Mouse (Mus musculus) cerebellum, adult 9-11 months (tissue): Measurements from ENCODE around the gene Nmral1.
"Not testable (repeated sequence)": the region's sequence is repeated elsewhere in the genome, so short reads cannot be mapped to it uniquely, and the experiment has no call there.

Source experiments
- DNase-seq: peaks from one replicate; pipeline ENCODE4 v3.0.0; 2022

The Nmral1 gene

GRCm38 (mm10) chr16:4713861-4714710 is 5.1 kb downstream of the Nmral1 start:
- peak; percentile 84 for DNase-seq

DNA sequence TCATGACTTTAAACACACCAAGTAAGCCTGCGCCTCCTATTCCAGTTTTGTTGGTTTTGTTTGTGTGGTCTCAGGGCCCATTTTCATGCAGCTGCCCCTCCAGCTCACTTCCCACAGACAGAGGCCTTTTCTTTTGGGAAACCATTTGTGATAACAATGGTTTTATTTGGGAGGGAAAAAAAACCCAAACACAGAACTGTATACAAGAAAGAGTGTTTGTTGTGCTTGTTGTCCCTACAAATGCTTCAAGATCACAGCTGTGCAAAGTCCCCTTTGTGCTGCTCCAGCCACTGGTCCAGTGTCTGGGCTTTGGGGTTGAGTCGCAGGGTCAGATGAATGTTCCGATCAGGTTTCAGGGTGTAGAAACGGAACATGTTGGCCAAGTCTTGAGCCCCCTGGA is 8.0 kb downstream of the Nmral1 start:
- no peak for DNase-seq

GRCm38 (mm10) chr16:4705541-4705940 is 13.6 kb downstream of the Nmral1 start:
- no peak for DNase-seq

- DNase-seq = no peak
Observed at GRCm38 (mm10) chr16:4702646-4703045, 16.5 kb downstream of the Nmral1 start.

DNA sequence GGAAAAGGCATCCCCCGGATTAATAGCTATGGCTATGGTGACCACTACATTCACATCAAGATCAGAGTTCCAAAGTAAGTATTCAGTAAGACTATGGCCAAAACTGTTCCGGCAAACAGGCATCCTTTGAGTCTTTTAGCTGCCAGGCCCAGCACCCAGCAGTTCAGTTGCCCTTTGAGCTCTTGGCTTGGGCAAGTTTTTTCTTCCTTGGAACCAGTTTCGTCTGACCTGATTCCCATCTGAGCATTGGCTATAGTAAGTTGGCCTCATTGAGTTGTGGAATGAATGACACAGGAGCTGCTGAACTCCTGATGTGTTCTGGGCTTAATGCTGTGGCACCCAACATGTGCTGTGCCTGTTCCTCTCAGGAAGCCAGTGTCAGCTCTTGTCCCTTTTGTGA is 17.9 kb downstream of the Nmral1 start:
- DNase-seq = no peak

GRCm38 (mm10) chr16:4689371-4689770 is 29.8 kb downstream of the Nmral1 start:
- DNase-seq = not testable (repeated sequence)

- DNase-seq = no peak
Observed at GRCm38 (mm10) chr16:4684457-4684791, 34.7 kb downstream of the Nmral1 start.

DNA sequence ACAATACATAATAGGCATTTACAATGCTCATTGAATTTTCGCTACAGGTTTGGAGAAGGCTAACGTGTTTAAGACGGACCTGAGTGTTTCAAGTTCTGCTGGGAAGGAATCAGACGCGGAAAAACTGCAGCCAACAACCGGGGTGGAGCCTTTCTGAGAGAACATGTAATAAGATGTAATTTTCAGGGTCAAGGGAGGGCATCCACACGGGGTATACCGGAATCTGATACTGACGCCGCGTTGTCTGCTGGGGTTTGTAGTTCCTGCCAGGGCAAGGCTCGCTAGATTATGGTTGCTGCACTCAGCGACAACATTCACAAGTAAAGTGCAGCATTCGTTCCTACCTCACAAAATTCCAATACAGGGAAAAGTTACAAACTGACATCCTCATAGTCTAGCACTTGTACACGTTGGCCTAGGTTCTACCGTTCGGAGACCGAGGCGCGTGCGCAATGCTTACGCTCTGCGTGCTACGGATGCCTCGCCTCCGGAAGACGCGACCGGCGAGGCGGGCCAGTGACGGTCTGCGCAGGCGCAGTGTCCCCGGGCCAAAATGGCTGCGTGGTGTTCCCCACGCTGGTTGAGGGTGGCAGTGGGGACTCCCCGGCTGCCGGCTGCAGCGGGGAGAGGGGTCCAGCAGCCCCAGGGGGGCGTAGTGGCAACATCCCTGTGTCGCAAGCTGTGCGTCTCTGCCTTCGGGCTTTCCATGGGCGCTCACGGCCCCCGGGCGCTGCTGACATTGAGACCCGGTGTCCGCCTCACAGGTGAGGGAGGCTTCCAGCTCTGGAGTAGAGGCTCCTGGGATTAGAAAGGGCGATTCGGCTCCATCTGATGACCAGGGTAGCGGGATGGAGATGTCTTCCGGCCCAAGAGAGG is 35.3 kb downstream of the Nmral1 start:
- DNase-seq = peak; percentile 96

DNA sequence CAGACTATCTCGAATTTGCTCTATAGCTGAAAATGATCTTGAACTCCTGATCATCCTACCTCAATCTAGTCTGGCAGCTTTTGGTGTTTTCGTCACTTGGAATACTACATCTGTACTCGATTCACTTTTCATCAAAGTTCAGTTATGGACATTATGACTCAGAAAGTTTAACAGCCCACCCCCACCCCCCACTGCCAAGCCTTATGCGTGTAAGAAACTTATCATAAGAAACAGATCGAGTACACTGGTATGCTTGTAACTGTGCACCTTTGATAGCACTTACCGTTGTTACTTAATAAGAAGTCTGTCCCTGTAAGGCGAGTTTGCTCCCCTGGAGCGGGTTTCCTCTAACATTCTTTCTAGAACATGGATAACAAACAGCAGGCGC is 36.0 kb downstream of the Nmral1 start:
- DNase-seq = no peak

DNA sequence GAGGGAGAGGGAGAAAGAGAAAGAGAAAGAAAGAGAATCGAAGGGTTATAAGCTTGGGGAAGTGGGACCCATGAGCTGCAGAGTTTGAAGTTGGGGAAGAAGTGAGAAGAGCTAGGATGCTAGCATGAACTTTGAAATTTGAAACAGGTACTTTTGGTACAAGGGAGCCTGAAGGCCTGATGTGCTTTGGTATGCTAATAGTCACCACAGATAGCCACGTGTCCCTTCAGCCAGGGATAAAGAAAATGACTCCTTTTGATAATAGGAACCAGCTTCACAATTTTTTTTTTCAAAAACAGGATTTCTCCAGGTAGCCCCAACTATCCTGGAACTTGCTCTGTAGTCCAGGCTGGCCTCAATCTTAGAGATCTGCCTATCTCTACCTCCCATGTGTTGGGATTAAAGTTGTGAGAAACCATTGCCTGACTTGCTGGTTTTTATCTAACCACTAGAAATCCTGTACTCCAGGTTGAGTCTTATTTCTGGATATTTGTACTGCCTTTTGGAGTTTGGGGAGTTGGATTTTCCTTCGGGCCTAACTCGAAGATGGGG is 36.5 kb downstream of the Nmral1 start:
- DNase-seq = no peak

GRCm38 (mm10) chr16:4680922-4681455 is 38.2 kb downstream of the Nmral1 start:
- DNase-seq = not testable (repeated sequence)

GRCm38 (mm10) chr16:4679121-4680018 is 39.8 kb downstream of the Nmral1 start, which contains the start of gene Coro7:
Coro7 (minus strand) TSS chr16:4679777.
- DNase-seq = peak; percentile 95

GRCm38 (mm10) chr16:4678080-4678479 is 41.1 kb downstream of the Nmral1 start:
- DNase-seq = no peak

DNA sequence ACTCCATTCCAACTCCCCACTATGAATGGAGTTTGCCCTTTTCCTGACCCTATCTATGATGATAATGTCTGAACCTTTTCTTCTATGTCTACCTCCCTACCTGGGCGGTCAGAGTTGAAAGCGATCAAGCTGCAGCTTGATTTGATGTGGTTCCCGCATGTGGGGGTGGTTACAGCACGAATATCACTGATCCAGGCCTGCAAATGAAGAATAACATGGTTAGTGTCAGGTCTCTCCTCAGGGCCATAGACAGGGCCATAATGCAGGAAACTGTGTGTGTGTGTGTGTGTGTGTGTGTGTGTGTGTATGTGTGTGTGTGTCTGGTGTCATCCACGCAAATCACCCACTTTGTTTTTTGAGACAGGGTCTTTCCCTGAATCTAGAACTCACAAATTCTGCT is 42.3 kb downstream of the Nmral1 start:
- no peak for DNase-seq

DNA sequence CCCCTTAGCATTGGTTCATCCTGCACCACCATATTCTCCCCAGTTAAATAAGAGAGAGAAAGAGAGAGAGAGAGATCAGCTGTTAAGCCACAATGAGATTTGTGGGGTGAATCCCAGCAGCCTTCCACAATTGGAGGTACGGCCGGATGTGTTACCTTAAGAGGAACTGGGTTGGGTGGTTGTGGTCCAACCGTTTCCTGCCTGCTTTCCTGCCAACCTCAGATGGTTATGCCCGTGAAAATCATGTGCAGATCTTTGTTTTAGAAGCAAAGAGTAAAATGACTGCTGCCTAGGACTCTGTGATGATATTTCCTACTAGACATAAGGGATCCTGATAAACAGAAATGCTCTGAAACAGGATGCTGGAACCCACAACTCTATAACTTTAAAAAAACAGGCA is 45.1 kb downstream of the Nmral1 start:
- no peak for DNase-seq

DNA sequence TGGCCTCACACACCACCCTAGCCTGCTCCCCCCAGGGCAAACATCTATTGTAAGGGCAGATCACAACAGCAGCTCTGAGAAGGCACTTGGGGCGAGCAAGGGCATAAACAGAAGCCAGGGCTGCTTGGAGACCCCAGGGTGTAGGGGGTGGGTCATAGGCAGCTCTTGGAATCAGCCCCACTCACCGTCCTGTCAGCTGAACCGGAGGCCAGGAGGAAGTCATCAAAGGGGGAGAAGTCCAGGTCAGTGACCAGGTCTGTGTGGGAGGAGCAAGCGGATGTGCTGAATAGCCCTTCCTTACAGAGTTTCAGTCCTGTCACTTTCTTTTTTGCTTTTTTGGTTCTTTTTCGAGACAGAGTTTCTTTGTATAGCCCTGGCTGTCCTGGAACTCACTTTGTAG is 48.8 kb downstream of the Nmral1 start:
- no peak for DNase-seq

DNA sequence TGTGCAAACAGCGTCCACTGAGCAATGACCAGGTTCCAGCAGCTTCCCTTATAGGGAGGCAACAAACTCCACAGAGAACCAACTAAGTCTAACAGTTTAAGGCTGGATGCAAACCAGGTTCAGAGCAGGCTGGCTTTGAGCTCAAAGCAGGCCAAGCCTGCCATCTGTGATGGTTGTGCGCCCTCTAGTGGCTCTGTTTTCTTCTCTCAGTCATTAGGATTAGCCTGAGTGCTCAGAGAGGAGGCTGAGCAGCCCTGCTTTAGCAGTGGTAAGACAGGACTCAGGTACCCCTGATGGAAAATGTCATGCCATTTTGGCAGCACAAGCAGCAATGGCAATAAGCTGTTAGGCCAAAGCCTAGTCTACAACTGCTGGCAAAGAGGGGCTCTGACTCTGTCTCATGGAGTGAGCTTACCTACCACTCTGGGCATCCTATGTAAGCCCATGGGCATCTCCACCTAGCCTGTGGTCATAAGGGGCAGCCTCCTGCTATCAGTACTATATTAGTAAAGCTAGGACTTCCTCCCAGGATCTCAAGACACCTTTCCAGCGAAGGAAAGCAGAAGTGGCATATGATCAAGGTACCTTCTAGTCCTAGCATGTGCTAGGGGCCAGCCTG is 51.9 kb downstream of the Nmral1 start:
- peak; percentile 83 for DNase-seq

DNA sequence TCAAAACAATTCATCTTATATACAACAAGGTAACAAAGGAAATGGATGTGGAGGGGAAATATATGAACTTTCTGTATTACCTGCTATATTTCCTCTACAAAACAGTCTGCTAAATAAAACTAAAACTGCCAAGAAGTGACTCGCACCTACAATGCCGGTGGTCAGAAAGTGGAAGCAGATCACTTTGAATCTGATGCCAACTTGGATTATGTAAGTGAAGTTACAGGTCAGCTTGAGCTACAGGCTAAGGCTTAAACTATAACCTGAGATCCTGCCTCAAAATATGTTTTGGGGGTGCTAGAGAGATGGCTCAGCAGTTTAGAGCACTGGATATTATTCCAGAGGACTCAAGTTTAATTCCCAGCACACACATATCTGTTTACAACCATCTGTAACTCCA is 53.4 kb downstream of the Nmral1 start:
- DNase-seq = no peak

GRCm38 (mm10) chr16:4663806-4664205 is 55.4 kb downstream of the Nmral1 start:
- DNase-seq = no peak

- no peak for DNase-seq
Observed at GRCm38 (mm10) chr16:4661605-4662004, 57.6 kb downstream of the Nmral1 start.
